Mouse (Mus musculus): ENCODE data around the gene Cers3.

GRCm38 (mm10) chr7:66746972-66747371, 3.7 kb downstream of the Cers3 start:
- TF ChIP-seq CTCF (IDR thresholded peaks at IDR 0.05; ENCODE audit: borderline replicate concordance, extremely low read depth, insufficient read depth, insufficient read length) (no peak), POLR2A (IDR thresholded peaks at IDR 0.05; ENCODE audit: borderline replicate concordance, extremely low read depth, insufficient read depth, insufficient read length, poor library complexity, severe bottlenecking) (no peak)
